Comparison of ENCODE assay signal across 1 mouse cellular context in the genomic region with DNA sequence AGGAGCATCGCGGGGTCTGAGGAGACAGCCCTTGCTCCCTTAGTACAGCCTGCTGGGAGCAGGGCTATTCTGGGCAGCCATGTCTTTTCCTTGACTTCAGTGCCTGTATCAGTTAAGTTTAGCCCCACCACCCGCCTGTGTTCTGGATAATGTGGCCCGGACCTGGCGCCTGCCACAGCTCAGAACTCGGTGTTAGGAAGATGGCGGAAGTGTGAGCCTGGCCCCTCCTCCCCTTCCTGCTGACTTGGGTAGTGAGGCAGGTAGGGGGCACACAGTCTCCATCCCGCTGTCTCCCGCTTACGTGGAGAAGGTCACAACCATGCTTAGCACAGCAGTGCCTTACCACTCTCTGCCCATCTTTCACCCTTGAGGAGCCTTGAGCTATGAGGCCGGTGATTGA.
TF ChIP-seq lines count a peak whose summit lies in the region.

No protein-coding gene starts in this region.

TF ChIP-seq in CH12.LX, 34 proteins besides CTCF, POLR2A, EP300 and RAD21 (continued from another document):
- 0 out of 2 replicates have a peak, but pooled peaks have one; percentile 10 for TF ChIP-seq RCOR1 (conservative IDR thresholded peaks at IDR 0.05; ENCODE audit: low read depth, low read length)
- no peak for TF ChIP-seq MEF2A (IDR thresholded peaks at IDR 0.05; ENCODE audit: borderline replicate concordance, low read depth, low read length)
- TF ChIP-seq USF2 (conservative IDR thresholded peaks at IDR 0.05; ENCODE audit: low read depth, low read length) = no peak
- no peak for TF ChIP-seq BHLHE40 (IDR thresholded peaks at IDR 0.05; ENCODE audit: low read depth, low read length)
- no peak for TF ChIP-seq SMC3 (IDR thresholded peaks at IDR 0.05; ENCODE audit: low read depth, low read length)
- no peak for TF ChIP-seq CHD1 (IDR thresholded peaks at IDR 0.05; ENCODE audit: low read depth, low read length)
- peak; percentile 61 for TF ChIP-seq CHD2 (IDR thresholded peaks at IDR 0.05; ENCODE audit: low read length)
- no peak for TF ChIP-seq NRF1 (IDR thresholded peaks at IDR 0.05; ENCODE audit: low read depth, low read length)
- no peak for TF ChIP-seq MAX (IDR thresholded peaks at IDR 0.05; ENCODE audit: low read length)
- TF ChIP-seq NELFE (IDR thresholded peaks at IDR 0.05; ENCODE audit: low read depth, low read length) = peak; percentile 38
- TF ChIP-seq ZMIZ1 (IDR thresholded peaks at IDR 0.05; ENCODE audit: low read depth, low read length) = no peak
- no peak for TF ChIP-seq E2F4 (IDR thresholded peaks at IDR 0.05; ENCODE audit: insufficient replicate concordance, low read depth, low read length)
- no peak for TF ChIP-seq TBP (conservative IDR thresholded peaks at IDR 0.05; ENCODE audit: low read depth, low read length)
- no peak for TF ChIP-seq HCFC1 (IDR thresholded peaks at IDR 0.05; ENCODE audit: low read depth, low read length)
- TF ChIP-seq TCF12 (IDR thresholded peaks at IDR 0.05; ENCODE audit: low read depth, low read length) = no peak
- TF ChIP-seq JUND (conservative IDR thresholded peaks at IDR 0.05; ENCODE audit: low read depth, low read length) = no peak
- TF ChIP-seq POLR2AphosphoS2 (IDR thresholded peaks at IDR 0.05; ENCODE audit: low read depth, low read length) = no peak
- TF ChIP-seq MYC (IDR thresholded peaks at IDR 0.05; ENCODE audit: low read depth, low read length) = peak; percentile 7; the same call in 1 of the 2 replicates
- no peak; the same call in 1 of the 2 replicates for TF ChIP-seq MAZ (IDR thresholded peaks at IDR 0.05; ENCODE audit: low read depth, low read length)
- TF ChIP-seq MAFK (IDR thresholded peaks at IDR 0.05; ENCODE audit: insufficient replicate concordance, low read length) = no peak
- no peak for TF ChIP-seq GABPA (IDR thresholded peaks at IDR 0.05; ENCODE audit: insufficient replicate concordance, low read depth, low read length)
- no peak for TF ChIP-seq USF1 (IDR thresholded peaks at IDR 0.05; ENCODE audit: low read depth, low read length)
